Mouse (Mus musculus) layer of hippocampus, postnatal 10 days (tissue): ENCODE data around the gene Bicd1. TPM values are rescaled to one million over a fixed set of nuclear protein-coding genes. Genes with fewer than 3 reads are reported as not detected.

ENCODE experiments used
- DNase-seq, 2 experiments: peaks; one replicate each; pipeline ENCODE4 v3.0.0; 2021; ENCODE audit warnings: low spot score in 2 of 2
- microRNA-seq, 2 experiments: library from miRNA; unstranded; fragments of <30 nt; microRNA quantifications; one replicate each; pipeline ENCODE4 v1.2.0; 2021
- total RNA-seq, 2 experiments: library from RNA; stranded (reverse); gene quantifications; 2 replicates each; pipeline ENCODE4 v1.2.3; 2021

Bicd1 gene
- total RNA-seq, 2 experiments from 2014 or later: 54.6 to 57.7 TPM

- DNase-seq: peak; percentile 68 to 75
Measured at GRCm38 (mm10) chr6:149565720-149566498, 157.2 kb downstream of the Bicd1 start.

- DNase-seq: no peak
Measured at GRCm38 (mm10) chr6:149567219-149567618, 158.5 kb downstream of the Bicd1 start.

GRCm38 (mm10) chr6:149574288-149574687 is 165.6 kb downstream of the Bicd1 start:
- no peak for DNase-seq

- no peak for DNase-seq
Measured at GRCm38 (mm10) chr6:149580053-149580452, 171.4 kb downstream of the Bicd1 start.

GRCm38 (mm10) chr6:149585708-149586504 is 177.2 kb downstream of the Bicd1 start:
- no peak for DNase-seq

Small RNAs within 50 kb of the gene (microRNA-seq; reads per million reads assigned to microRNA genes)
- 0 reads per million in 2 experiments for gene Gm24307

Other genes with a start within 250 kb of the Bicd1 start
- gene Amn1, start 220.2 kb upstream of the Bicd1 start, total RNA-seq: 10 to 100 TPM; 39.8 to 41.7 TPM
- gene Resf1, start 99.5 kb upstream of the Bicd1 start, total RNA-seq: 10 to 100 TPM; 15.8 to 17.7 TPM